Mouse (Mus musculus): ENCODE data around the gene Gm2007.
"Not testable (repeated sequence)": the region's sequence is repeated elsewhere in the genome, so short reads cannot be mapped to it uniquely, and the experiment has no call there.

The Gm2007 gene

GRCm38 (mm10) chr2:175741237-175741636 lies at the start of gene Gm2007:
Gene Gm2007, plus strand, starts transcription at chr2:175741537.
- DNase-seq: not testable (repeated sequence)

- not testable (repeated sequence) for DNase-seq
Observed at GRCm38 (mm10) chr2:175703546-175703945, 37.8 kb upstream of the Gm2007 start, which contains the start of gene Zfp969. Gene Zfp969, minus strand, starts transcription at chr2:175703646.

- not testable (repeated sequence) for DNase-seq
Observed at GRCm38 (mm10) chr2:175800993-175801392, 59.7 kb downstream of the Gm2007 start, which contains the start of gene Gm14288. Gene Gm14288, minus strand, starts transcription at chr2:175801093.
